17 mouse cellular contexts compared by ENCODE assay signal in genomic region chr11:76723911-76724310, GRCm38 (mm10). TPM values are rescaled to one million over a fixed set of nuclear protein-coding genes. Genes with fewer than 3 reads are reported as not detected.
"Had no signal": no experiment of that assay in that cellular context is flagged by ENCODE, and none has a peak within 500 bp of the region (broad histone marks: within the 10 kb centered on the region; RNA-seq: fewer than 3 reads in every experiment).

No protein-coding gene starts in this region.

- DNase-seq: heart, postnatal 10 days; heart, postnatal 14 days; heart, postnatal 36 days; heart, postnatal 4 days; kidney, adult 11 months; kidney, adult 18-20 months; kidney, adult 2 months; kidney, adult 8-10 months; kidney, adult 9 months; kidney, postnatal 10 days; kidney, postnatal 14 days; kidney, postnatal 25 days; kidney, postnatal 36 days; layer of hippocampus, adult 9-11 months; layer of hippocampus, postnatal 36 days had no signal

RNA-seq across cellular contexts. Expression of gene Trarg1, which starts 44.3 kb away (rescaled TPM):
- total RNA-seq: hematopoietic stem cell, adult 5-6 weeks had no signal

RNA-seq across cellular contexts. Expression of gene Bhlha9, which starts 51.6 kb away (rescaled TPM):
- total RNA-seq: heart, postnatal 10 days; heart, postnatal 14 days; heart, postnatal 25 days; heart, postnatal 36 days; heart, postnatal 4 days; hematopoietic stem cell, adult 5-6 weeks had no signal
